Mouse (Mus musculus): Measurements from ENCODE around the gene Kat6b.

DNA sequence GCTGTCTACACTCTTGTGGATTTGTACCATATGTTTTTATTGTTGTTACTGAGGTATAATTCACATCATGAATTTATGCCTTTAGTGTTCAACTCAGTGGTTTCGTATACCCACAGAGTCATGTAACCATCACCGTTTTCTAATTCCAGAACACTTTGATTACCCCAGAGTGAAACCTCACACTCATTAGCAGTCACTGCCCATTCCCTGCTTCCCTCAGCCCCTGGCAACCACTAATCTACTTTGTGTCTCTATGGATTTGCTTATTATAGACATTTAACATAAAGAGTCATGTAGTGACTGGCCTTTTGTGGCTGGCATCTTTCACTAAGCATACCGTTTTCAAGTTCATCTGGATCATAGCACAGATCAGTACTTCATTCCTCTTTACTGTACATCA lies 65.1 kb downstream of the Kat6b start:
- TF ChIP-seq CTCF (IDR thresholded peaks at IDR 0.05; ENCODE audit: extremely low read depth, insufficient read depth, low read length) (no peak), POLR2A (IDR thresholded peaks at IDR 0.05; ENCODE audit: extremely low read depth, insufficient read depth, low read length) (no peak)
